Mouse (Mus musculus) heart, adult 2 months (tissue): Measurements from ENCODE around the gene Eras.

ENCODE experiments used
- CTCF ChIP-seq: fragments of 200-600 bp; IDR thresholded peaks from 2 replicates; pipeline ENCODE4 v1.8.1; 2022; ENCODE audit warnings: antibody characterized with exemption, mild to moderate bottlenecking, moderate library complexity
- POLR2A ChIP-seq: fragments of 200-500 bp; IDR thresholded peaks from 2 replicates; pipeline ENCODE4 v1.6.1; 2011; ENCODE audit warnings: mild to moderate bottlenecking, low read depth, low read length, control low read depth; ENCODE audit not compliant: insufficient read depth

DNA sequence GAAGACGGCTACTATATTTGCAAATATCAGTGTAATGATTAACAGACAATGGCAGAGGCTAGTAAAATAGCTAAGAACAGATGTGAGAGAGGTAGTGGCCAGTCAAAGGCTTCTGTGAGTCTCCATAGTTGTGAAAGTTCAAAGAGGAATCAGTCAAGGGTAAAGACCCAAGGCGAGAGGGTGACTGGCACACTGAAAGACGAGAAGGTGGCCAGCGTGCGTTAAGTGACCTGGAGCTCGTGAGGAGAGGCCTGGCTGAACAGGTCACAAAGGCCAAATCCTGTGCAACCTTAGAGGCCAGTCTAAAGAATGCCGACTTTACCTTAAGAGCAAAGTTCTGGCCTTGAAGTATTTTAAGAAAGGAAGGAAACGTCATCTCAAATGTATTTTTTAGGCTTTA is 17.2 kb upstream of the Eras start:
- TF ChIP-seq CTCF (no peak), POLR2A (no peak)
